Mouse (Mus musculus) right cerebral cortex, adult 18-20 months (tissue): ENCODE measurements around the gene Vstm4.

Experiments used
- DNase-seq: peaks from one replicate; pipeline ENCODE4 v3.0.0; 2022; ENCODE audit warnings: mixed read lengths

The Vstm4 gene

DNA sequence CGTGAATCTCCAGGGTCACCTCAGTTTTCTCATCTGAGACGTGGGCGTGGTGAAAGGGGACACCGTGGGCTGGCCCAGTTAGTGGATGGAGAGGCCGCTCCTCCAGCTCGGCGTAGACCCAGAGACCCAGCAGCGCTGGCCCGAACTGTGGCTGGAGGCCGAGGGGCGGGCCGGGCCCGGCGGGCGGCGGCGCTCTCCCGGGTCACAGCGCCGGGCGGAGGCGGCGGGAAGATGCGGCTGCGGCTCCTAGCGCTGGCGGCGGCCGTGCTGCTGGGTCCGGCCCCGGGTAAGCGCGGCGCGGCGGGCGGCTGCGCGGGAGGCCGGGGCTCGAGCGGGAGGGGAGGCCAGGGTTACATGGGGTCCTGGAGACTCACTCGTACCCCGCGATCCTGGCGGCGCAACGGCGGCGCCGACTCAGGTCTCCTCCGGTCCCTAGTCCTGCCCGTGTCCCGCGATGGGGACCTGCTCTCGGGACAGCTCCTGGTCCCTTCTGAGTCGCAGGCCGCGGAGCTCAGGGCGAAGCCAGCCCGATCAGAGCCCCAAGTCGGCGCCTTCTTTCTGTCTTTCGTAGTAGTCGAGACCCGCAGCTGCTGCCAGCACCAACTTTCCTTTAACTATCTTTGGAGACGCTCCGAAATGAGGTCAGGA, at the start of gene Vstm4:
Gene Vstm4 (plus strand): TSS at position 76 of the 648 bp plus-strand sequence.
- DNase-seq: peak; percentile 19

DNA sequence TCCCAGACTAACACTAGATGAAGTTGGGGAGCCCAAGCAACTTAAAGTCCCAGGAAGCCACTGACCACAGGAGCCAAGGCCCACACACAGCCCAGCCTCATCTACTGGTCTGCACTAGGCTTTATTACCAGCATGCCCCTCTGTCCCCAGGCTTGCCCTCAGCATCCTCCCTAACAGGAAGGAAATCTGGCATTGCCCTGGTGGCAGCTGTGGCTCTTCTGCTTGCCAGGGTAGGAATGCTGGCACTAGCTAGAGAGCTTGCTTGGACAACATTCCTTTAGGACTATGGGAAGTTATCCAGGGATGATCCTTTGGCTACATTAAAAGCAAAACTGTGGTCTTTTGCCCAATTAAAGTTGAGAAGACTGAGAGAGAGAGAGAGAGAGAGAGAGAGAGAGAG, 46.4 kb upstream of the Vstm4 start:
- DNase-seq: no peak

- DNase-seq: no peak
Measured at GRCm38 (mm10) chr14:32812429-32812828, 44.1 kb upstream of the Vstm4 start.

- no peak for DNase-seq
Measured at GRCm38 (mm10) chr14:32814961-32815360, 41.6 kb upstream of the Vstm4 start.

DNA sequence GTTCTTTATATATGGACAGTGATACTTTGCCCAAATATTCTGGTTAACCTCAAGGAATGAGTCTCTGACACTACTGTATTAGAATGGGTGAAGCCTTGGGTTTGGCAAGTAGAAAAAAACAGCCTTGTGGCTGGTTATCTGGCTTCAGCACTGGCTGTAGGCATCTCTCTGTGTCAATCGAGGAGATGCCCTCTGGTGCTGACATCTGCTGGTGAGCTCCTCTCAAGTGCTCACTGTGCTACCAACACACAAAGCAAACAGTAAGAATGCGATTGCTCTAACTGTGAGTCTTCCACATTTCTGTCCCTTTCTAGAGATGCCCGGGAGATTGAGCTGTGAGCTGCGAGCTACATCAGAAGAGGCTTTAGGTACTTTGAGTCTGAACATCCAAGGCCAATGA, 40.0 kb upstream of the Vstm4 start:
- no peak for DNase-seq

DNA sequence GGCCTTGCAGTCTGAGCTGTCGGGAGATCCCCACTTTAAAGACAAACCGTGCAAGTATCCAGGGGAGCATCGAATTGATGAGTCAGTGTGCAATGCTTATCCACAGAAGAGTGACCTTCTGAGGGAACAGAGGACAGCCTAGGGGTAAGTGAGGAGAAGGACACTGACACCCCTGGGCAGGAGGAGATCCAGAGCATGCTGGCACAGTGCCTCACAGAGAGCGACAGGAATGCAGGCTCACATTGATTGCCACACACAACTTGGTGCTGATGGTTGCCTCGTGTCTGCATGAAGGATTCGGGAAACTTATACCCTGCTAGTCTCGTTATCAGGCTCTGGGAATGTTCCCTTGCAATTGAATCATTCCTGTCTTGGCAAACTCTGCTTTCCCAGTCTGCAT, 39.3 kb upstream of the Vstm4 start:
- no peak for DNase-seq

DNA sequence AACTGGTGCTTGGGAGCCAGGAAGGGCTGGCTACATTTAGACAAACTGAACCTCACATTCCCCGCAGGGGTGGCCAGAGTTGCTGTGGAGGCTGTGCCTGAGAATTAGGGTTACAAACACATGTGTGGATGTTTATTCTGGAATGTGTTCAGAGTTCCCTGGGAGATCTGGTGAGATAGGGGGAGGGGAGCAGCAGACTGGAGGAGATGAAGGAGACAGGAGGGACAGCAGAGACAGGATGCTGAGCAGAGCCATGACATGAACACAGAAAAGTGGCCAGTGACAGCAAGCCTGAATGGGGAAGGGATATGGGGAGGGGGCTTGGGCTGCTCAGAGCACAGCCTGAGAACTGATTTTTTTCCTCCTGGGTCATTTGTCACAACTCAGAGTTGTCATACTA, 37.3 kb upstream of the Vstm4 start:
- DNase-seq: no peak

GRCm38 (mm10) chr14:32822812-32823211, 33.7 kb upstream of the Vstm4 start:
- DNase-seq: no peak

DNA sequence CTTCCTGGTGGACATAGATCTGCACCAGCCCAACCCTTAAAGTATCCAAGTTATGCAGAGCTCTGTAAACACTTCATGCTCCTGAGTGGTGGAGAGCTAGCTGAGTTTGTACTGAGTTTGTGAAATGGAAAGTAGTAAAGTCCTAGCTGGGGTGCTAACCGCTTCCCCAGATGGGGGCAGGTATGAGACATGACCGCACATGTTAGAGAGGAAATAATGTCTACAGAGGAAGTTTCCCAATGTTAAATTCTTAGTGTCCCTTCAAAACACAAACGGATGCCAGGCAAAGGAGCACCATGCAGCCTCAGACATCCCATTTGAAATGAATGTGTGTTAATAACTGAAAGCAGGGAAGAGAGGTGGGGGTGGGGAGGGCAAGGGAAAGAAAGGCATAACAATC, 32.7 kb upstream of the Vstm4 start:
- no peak for DNase-seq

GRCm38 (mm10) chr14:32824267-32825150, 32.0 kb upstream of the Vstm4 start:
- no peak for DNase-seq

GRCm38 (mm10) chr14:32825426-32826032, 31.0 kb upstream of the Vstm4 start:
- no peak for DNase-seq

DNA sequence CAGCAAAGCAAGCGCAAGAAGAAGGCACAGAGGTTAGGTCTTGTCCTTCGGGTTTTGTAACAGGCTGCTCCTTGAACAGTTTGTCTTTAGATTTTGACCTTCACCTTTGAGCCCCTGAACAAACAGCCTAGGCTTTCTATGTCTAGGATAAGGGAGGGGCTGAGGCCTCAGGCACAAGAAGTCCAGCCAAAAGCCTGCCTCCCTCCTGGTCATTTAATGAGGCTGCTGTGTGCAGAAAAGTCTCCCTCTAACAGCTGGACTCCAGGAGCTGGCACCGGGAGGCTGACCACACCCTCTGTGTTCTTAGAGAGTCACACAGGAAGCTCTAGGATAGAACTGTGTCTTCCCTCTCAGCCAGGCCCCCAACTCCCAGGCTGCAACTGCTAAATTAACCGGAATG, 29.4 kb upstream of the Vstm4 start:
- DNase-seq: no peak

GRCm38 (mm10) chr14:32827994-32828650, 28.4 kb upstream of the Vstm4 start:
- DNase-seq: peak; percentile 11

- DNase-seq: no peak
Measured at GRCm38 (mm10) chr14:32833847-32834246, 22.7 kb upstream of the Vstm4 start, which contains the start of gene Fam170b. Gene Fam170b (plus strand): TSS chr14:32833962.

DNA sequence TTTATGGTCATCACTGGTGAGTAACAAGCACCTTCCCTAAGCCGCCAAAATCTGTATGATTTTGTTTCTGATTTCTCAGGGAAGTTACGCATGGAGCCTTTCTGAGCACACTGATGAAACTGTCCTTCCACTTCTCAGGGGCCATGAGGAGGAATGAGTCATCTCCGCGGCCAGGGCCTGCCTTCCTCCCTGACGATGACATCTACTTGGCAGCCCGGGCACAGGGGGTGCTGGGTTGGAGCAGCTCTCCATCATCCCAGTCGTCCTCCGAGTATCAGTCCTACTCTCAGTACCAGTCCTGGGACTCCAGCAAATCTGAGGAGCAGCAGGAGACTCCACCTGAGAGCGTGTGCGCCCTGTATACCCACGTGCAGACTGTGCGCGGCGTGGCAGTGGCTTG, 21.4 kb upstream of the Vstm4 start:
- no peak for DNase-seq

GRCm38 (mm10) chr14:32835596-32835995, 21.0 kb upstream of the Vstm4 start:
- no peak for DNase-seq

DNA sequence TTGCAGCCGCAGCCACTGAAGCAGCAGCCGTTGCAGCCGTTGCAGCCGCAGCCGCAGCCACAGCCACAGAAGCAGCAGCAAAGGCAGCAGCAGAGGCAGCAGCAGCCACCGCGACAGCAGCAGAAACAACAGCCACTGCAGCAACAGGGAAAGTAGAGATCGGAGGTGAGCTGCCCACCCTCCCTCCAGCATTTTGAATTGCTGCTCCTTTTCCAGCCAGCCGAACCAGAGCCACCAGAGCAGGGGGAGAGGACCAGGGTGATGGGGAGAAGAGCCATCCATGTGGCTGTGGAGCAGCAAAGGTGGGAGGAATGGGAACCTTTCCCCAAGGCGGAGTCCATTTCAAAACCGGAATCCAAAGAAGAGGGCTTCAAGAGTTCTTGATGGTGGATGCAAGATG, 20.4 kb upstream of the Vstm4 start:
- DNase-seq: no peak

GRCm38 (mm10) chr14:32842052-32842451, 14.5 kb upstream of the Vstm4 start:
- no peak for DNase-seq

DNA sequence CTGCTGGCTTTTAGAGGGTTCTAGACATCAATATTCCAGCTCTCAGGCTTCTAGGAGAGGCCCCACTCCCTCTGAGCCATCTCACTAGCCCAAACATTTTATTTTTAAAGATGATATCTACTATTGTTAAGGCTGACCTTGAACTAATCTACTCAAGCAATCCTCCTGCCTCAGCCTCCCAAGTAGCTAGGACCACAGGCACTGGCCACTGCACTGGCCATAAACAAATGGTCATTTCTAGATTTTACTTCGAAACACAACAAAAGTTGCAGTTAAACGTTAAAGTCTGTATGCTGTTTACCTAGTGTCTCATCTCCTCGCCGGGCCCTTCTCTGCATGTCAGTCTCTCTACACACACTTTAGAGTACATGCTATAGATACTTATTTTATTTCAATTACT, 2.5 kb upstream of the Vstm4 start:
- DNase-seq: no peak

DNA sequence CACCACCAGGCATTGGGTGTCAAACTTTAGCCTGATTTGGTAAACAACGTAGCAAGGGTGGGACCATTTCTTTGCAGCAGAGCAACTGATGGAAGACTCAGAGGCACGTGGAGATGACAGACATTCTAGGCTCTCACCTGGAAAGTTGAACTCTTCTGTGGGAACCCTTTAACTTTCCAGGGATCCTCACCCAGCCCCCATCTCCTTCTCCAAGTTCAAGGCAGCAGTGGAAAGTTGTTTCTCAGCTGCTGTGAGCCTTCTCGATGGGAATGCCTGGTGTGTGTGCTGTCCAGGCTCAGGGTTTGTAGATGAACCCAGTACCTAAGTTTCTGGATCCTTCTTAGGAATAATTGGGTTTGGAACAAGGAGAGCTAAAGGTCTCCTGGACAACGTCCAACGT, 310 bp upstream of the Vstm4 start:
- no peak for DNase-seq

DNA sequence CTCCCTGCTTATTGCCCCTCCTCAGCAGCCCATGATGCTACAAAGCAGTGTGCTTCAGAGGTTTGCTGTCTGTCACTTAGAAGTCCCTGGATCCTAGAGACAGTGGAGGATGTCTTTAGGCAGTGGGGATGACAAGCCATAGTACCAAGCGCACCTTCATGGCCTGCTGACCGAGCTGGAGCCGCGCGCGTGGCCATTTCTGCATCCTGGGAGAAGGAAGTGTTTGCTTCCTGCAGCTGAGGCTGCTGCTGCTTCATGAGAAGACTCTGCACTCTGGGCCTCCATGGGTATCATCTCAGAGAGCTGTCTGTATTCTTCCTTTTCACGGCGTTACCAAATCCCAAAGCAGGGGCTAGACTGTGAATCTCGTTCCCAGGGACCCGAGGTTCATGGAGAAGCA, 1.8 kb downstream of the Vstm4 start:
- DNase-seq: no peak

DNA sequence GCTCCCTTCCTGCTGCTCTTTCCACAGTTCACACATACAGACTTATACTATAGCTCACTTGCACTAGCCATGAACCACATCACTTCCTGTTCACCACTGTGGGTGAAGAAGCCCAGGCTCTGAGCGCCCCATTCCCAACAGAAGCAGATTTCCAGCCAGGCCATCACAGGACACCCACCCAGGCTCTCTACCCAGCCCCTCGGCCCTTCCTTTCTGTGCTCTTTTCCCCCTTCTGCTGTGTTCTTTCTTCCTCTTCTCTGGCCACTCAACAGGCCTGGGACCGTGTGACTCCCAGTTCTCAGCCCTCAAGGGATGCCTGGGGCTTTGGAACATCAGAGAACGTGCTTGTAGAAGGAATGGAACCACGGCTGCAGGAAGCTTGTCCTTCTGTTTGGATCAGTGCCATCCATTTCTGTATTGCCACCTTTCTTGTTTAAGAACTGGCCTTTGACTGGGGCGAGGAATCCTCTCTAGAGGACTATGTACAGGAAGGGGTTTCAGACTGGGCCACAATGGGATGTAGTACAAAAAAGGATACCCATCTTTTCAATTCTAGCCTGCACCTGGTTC, 2.5 kb downstream of the Vstm4 start:
- DNase-seq: no peak
